Mouse (Mus musculus) CH12.LX (cell line): ENCODE data around the gene Cacna1b. TPM values are rescaled to one million over a fixed set of nuclear protein-coding genes. Genes with fewer than 3 reads are reported as not detected.

Experiments used
- DNase-seq: peaks from one replicate; pipeline ENCODE4 v3.0.0-alpha.2; 2013; ENCODE audit errors: extremely low read depth
- H3K27ac ChIP-seq: 2 replicates; pipeline ENCODE4 v1.5.1; 2012; ENCODE audit warnings: low read depth, mild to moderate bottlenecking, control low read depth, moderate library complexity; ENCODE audit not compliant: insufficient read depth
- H3K27me3 ChIP-seq: replicated peaks from 2 replicates; pipeline ENCODE3; 2012; ENCODE audit warnings: inconsistent platforms
- H3K36me3 ChIP-seq, 2 experiments: replicated peaks in 1 of 2; 2 replicates each; pipeline versions ENCODE3 to v1.6.1; 2012; ENCODE audit warnings: inconsistent platforms in 1 of 2, low read length in 1 of 2, mild to moderate bottlenecking in 1 of 2, mixed read lengths in 1 of 2, moderate library complexity in 1 of 2; ENCODE audit not compliant: control insufficient read depth in 1 of 2, insufficient read depth in 1 of 2
- H3K4me1 ChIP-seq, 2 experiments: 2 replicates each; pipeline ENCODE4 v1.6.1; 2012; ENCODE audit warnings: inconsistent platforms in 1 of 2, moderate library complexity in 1 of 2; ENCODE audit not compliant: insufficient read depth in 2 of 2, control insufficient read depth in 1 of 2
- H3K4me2 ChIP-seq: 2 replicates; pipeline ENCODE4 v1.6.1; 2012; ENCODE audit warnings: low read depth, mild to moderate bottlenecking, control low read depth; ENCODE audit not compliant: poor library complexity, insufficient read depth, severe bottlenecking
- H3K4me3 ChIP-seq, 3 experiments: fragments of 150-350 bp in 1 of 3; sonication (generic) in 1 of 3; replicated peaks in 1 of 3; 2 replicates each; pipeline versions ENCODE3 to v1.5.1; 2011 to 2012; ENCODE audit warnings: low read depth in 2 of 3, low read length in 2 of 3, mild to moderate bottlenecking in 2 of 3, moderate library complexity in 2 of 3, control low read depth in 1 of 3, improper control_type of control experiment in 1 of 3, inconsistent platforms in 1 of 3, mixed read lengths in 1 of 3; ENCODE audit not compliant: poor library complexity in 1 of 3
- H3K79me2 ChIP-seq: replicated peaks from 2 replicates; pipeline ENCODE4 v1.6.1; 2012; ENCODE audit warnings: mild to moderate bottlenecking, moderate library complexity; ENCODE audit not compliant: control insufficient read depth, poor library complexity, insufficient read depth, severe bottlenecking; ENCODE audit errors: extremely low read depth
- H3K9ac ChIP-seq: 2 replicates; pipeline ENCODE4 v1.6.1; 2012; ENCODE audit warnings: low read depth, mild to moderate bottlenecking, control low read depth, moderate library complexity; ENCODE audit not compliant: insufficient read depth
- H3K9me3 ChIP-seq: replicated peaks from 2 replicates; pipeline ENCODE3; 2012; ENCODE audit warnings: low read length, inconsistent platforms, mixed read lengths
- BHLHE40 ChIP-seq: IDR thresholded peaks from 2 replicates; pipeline ENCODE4 v1.6.1; 2011; ENCODE audit warnings: mild to moderate bottlenecking, low read depth, low read length, improper control_type of control experiment
- EP300 ChIP-seq: IDR thresholded peaks from 2 replicates; pipeline ENCODE4 v1.6.1; 2011; ENCODE audit warnings: low read length, improper control_type of control experiment
- ETS1 ChIP-seq: conservative IDR thresholded peaks from 2 replicates; pipeline ENCODE4 v1.6.1; 2012; ENCODE audit warnings: low read depth, mild to moderate bottlenecking, inconsistent platforms, low read length, improper control_type of control experiment, moderate library complexity
- GABPA ChIP-seq: IDR thresholded peaks from 2 replicates; pipeline ENCODE4 v1.6.1; 2012; ENCODE audit warnings: low read depth, low read length, improper control_type of control experiment, inconsistent platforms; ENCODE audit not compliant: insufficient replicate concordance
- IRF4 ChIP-seq: IDR thresholded peaks from 2 replicates; pipeline ENCODE4 v1.6.1; 2014; ENCODE audit warnings: low read depth, mild to moderate bottlenecking, inconsistent platforms, low read length, improper control_type of control experiment
- JUN ChIP-seq: IDR thresholded peaks from 2 replicates; pipeline ENCODE4 v1.6.1; 2011; ENCODE audit warnings: low read depth, mild to moderate bottlenecking, low read length, improper control_type of control experiment, moderate library complexity; ENCODE audit not compliant: insufficient read depth
- MAZ ChIP-seq: IDR thresholded peaks from 2 replicates; pipeline ENCODE4 v1.6.1; 2012; ENCODE audit warnings: low read depth, mild to moderate bottlenecking, inconsistent platforms, low read length, improper control_type of control experiment, moderate library complexity
- MEF2A ChIP-seq: IDR thresholded peaks from 2 replicates; pipeline ENCODE4 v1.6.1; 2014; ENCODE audit warnings: low read depth, mild to moderate bottlenecking, inconsistent platforms, low read length, improper control_type of control experiment, borderline replicate concordance
- MYC ChIP-seq: IDR thresholded peaks from 2 replicates; pipeline ENCODE4 v1.6.1; 2011; ENCODE audit warnings: low read depth, mild to moderate bottlenecking, improper control_type of control experiment, low read length
- NRF1 ChIP-seq: IDR thresholded peaks from 2 replicates; pipeline ENCODE4 v1.6.1; 2014; ENCODE audit warnings: low read depth, mild to moderate bottlenecking, inconsistent platforms, low read length, improper control_type of control experiment, moderate library complexity
- POLR2A ChIP-seq: IDR thresholded peaks from 2 replicates; pipeline ENCODE4 v1.6.1; 2011; ENCODE audit warnings: low read depth, mild to moderate bottlenecking, improper control_type of control experiment, low read length
- POLR2AphosphoS2 ChIP-seq: IDR thresholded peaks from 2 replicates; pipeline ENCODE4 v1.6.1; 2011; ENCODE audit warnings: low read depth, low read length, improper control_type of control experiment
- RAD21 ChIP-seq: IDR thresholded peaks from 2 replicates; pipeline ENCODE4 v1.6.1; 2011; ENCODE audit warnings: low read depth, mild to moderate bottlenecking, low read length, improper control_type of control experiment, moderate library complexity
- SIN3A ChIP-seq: IDR thresholded peaks from 2 replicates; pipeline ENCODE4 v1.6.1; 2012; ENCODE audit warnings: low read length, improper control_type of control experiment, inconsistent platforms
- UBTF ChIP-seq: IDR thresholded peaks from 2 replicates; pipeline ENCODE4 v1.6.1; 2012; ENCODE audit warnings: low read depth, mild to moderate bottlenecking, inconsistent platforms, low read length, improper control_type of control experiment, moderate library complexity
- USF2 ChIP-seq: conservative IDR thresholded peaks from 2 replicates; pipeline ENCODE4 v1.6.1; 2011; ENCODE audit warnings: low read depth, low read length, improper control_type of control experiment
- ZNF384 ChIP-seq: IDR thresholded peaks from 2 replicates; pipeline ENCODE4 v1.6.1; 2012; ENCODE audit warnings: low read depth, low read length, improper control_type of control experiment, inconsistent platforms
- dilution Hi-C: fragments of 300-500 bp; cut with MboI; formaldehyde crosslinking; loops from 2 replicates; pipeline ENCODE4 v1.14.3; 2020; ENCODE audit warnings: low sequenced_read_pairs; ENCODE audit not compliant: extremely low pct_unique_long_range_greater_than_20kb, extremely low pct_ligation_motif_present
- in situ Hi-C: fragments of 300-500 bp; cut with MboI; formaldehyde crosslinking; loops from 3 replicates; pipeline ENCODE4 v1.14.3; 2019; ENCODE audit warnings: low sequenced_read_pairs, low pct_ligation_motif_present, low pct_unique_long_range_greater_than_20kb, mixed read lengths
- polyA plus RNA-seq: library from polyadenylated mRNA; unstranded; fragments of >175 nt; gene quantifications from 2 replicates; pipeline ENCODE4 v1.2.1, GENCODE M21; 2012; ENCODE audit warnings: low read depth; ENCODE audit not compliant: insufficient read length
- total RNA-seq, 2 experiments: library from RNA; depleted of rRNA; stranded (reverse); fragments of 300-350 nt in 1 of 2; fragments of >200 nt in 1 of 2; gene quantifications; 2 replicates each; pipeline ENCODE4 v1.2.3; 2012 to 2014

Gene Cacna1b
- total and polyA plus RNA-seq, 3 experiments: 0.16 to 0.72 TPM; not detected in 1

GRCm38 (mm10) chr2:24678538-24678937 is 84.4 kb downstream of the Cacna1b start:
- dilution Hi-C loops (no loop called here), in situ Hi-C loops (no loop called here)
- no peaks in the 10 kb centered on the region for H3K79me2 ChIP-seq
- no peaks in the 10 kb centered on the region for H3K36me3 ChIP-seq
- no peaks in the 10 kb centered on the region for H3K27me3 ChIP-seq
- no peak overlapping the region for H3K9ac ChIP-seq
- H3K9me3 ChIP-seq: no peaks in the 10 kb centered on the region
- no peak overlapping the region for H3K4me3 ChIP-seq
- H3K4me1 ChIP-seq: peaks cover 0 to 14% of the 10 kb centered on the region in 2 experiments; a peak in 2 of 4 replicates
- no peak overlapping the region for H3K4me2 ChIP-seq
- H3K27ac ChIP-seq: no peak overlapping the region
- TF ChIP-seq RAD21 (no peak), ZNF384 (no peak), POLR2AphosphoS2 (no peak), BHLHE40 (no peak), ETS1 (no peak)
- no peak for DNase-seq

GRCm38 (mm10) chr2:24678110-24678509 is 84.8 kb downstream of the Cacna1b start:
- Histone ChIP-seq H3K9me3 (no peaks in the 10 kb centered on the region), H3K27ac (no peak overlapping the region), H3K9ac (no peak overlapping the region), H3K4me1 (peaks cover 0 to 14% of the 10 kb centered on the region in 2 experiments; a peak in 2 of 4 replicates), H3K27me3 (no peaks in the 10 kb centered on the region), H3K79me2 (no peaks in the 10 kb centered on the region), H3K36me3 (no peaks in the 10 kb centered on the region), H3K4me2 (no peak overlapping the region), H3K4me3 (no peak overlapping the region)
- dilution Hi-C loops: no loop called here
- in situ Hi-C loops: no loop called here
- no peak for TF ChIP-seq MAZ
- no peak for TF ChIP-seq MEF2A
- TF ChIP-seq IRF4: no peak
- no peak for TF ChIP-seq USF2
- no peak for TF ChIP-seq SIN3A
- TF ChIP-seq UBTF: no peak
- no peak for TF ChIP-seq GABPA
- TF ChIP-seq POLR2AphosphoS2: no peak
- no peak for TF ChIP-seq ETS1
- no peak for TF ChIP-seq POLR2A
- TF ChIP-seq EP300: no peak
- no peak for TF ChIP-seq JUN
- TF ChIP-seq BHLHE40: no peak
- TF ChIP-seq MYC: no peak
- no peak for TF ChIP-seq NRF1
- TF ChIP-seq RAD21: no peak
- no peak for DNase-seq
